In the genomic region with DNA sequence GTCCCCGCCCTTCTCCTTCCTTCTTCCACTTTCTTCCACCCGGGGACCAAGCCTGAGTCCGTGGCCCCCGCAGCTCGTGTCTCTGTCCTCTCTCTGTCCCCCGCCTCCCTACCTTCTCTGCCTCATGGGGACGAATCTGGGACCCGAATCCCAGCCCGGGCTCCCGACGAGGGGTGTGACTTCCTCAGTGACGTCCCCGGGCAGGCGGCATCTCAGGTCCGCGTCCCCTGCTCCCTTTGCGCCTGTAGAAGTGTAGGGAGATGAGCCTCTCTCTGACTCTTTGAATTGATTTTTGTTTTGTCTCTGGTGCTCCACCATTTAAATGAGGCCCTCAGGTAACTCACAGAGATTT, we compare ENCODE assay signal across 11 mouse cellular contexts. TPM values are rescaled to one million over a fixed set of nuclear protein-coding genes. Genes with fewer than 3 reads are reported as not detected.
DNase-seq lines count a peak whose midpoint lies in the region; ATAC-seq and TF ChIP-seq lines count a peak whose summit lies in the region.
"Not testable (repeated sequence)": the region's sequence is repeated elsewhere in the genome, so short reads cannot be mapped to it uniquely, and the experiment has no call there.
"Had no signal": no experiment of that assay in that cellular context is flagged by ENCODE, and none has a peak within 500 bp of the region (broad histone marks: within the 10 kb centered on the region; RNA-seq: fewer than 3 reads in every experiment).

No protein-coding gene starts in this region.

- not testable (repeated sequence) for H3K36me3 ChIP-seq in embryonic facial prominence, embryonic 11.5 days (replicated peaks; ENCODE audit: control insufficient read depth, insufficient read depth, low read depth, low read length); hindbrain, postnatal 0 days (ENCODE audit: insufficient read depth, low read length); limb, embryonic 13.5 days; midbrain, embryonic 12.5 days

- H3K27ac ChIP-seq in embryonic facial prominence, embryonic 11.5 days (replicated peaks; ENCODE audit: low read depth, low read length); hindbrain, postnatal 0 days; limb, embryonic 13.5 days; midbrain, embryonic 12.5 days (replicated peaks): not testable (repeated sequence)

- peak; percentile 27 for DNase-seq in NIH3T3 (ENCODE audit: low read depth)
- not testable (repeated sequence) for DNase-seq in embryonic facial prominence, embryonic 11.5 days (ENCODE audit: low spot score); hindbrain, postnatal 0 days (ENCODE audit: low spot score)
- peak; percentile 7 for DNase-seq in gastrocnemius, postnatal 14 days
- DNase-seq in retina, postnatal 1 day = peak; percentile 8
- peak; percentile 12 for DNase-seq in thymus, postnatal 25 days

- peak; percentile 74; the same call in 1 of the 2 replicates for ATAC-seq in embryonic facial prominence, embryonic 11.5 days (replicated peaks; ENCODE audit: insufficient number of reproducible peaks, low FRiP score, low TSS enrichment, low read depth)
- 0 out of 2 replicates have a peak, but pooled peaks have one; percentile 53 for ATAC-seq in hindbrain, postnatal 0 days
- ATAC-seq in limb, embryonic 13.5 days (ENCODE audit: low FRiP score, low read depth) = 0 out of 2 replicates have a peak, but pooled peaks have one; percentile 64
- peak; percentile 62 for ATAC-seq in midbrain, embryonic 12.5 days (ENCODE audit: low FRiP score, low read depth)

- not testable (repeated sequence) for H3K4me2 ChIP-seq in embryonic facial prominence, embryonic 11.5 days (ENCODE audit: low read depth, low read length); hindbrain, postnatal 0 days (ENCODE audit: low read depth, low read length); limb, embryonic 13.5 days (replicated peaks); midbrain, embryonic 12.5 days (replicated peaks)

- not testable (repeated sequence) for H3K9me3 ChIP-seq in embryonic facial prominence, embryonic 11.5 days (replicated peaks; ENCODE audit: control insufficient read depth, low read length); hindbrain, postnatal 0 days (ENCODE audit: low read length); limb, embryonic 13.5 days; midbrain, embryonic 12.5 days

- intact Hi-C loops in gastrocnemius, postnatal 14 days (cut with DNase I; ENCODE audit: low total_unique reads) = not testable (repeated sequence)

- WGBS in embryonic facial prominence, embryonic 11.5 days = 71% methylated on average over 13 of the region's 17 CpGs
- 51% methylated on average over 10 of the region's 17 CpGs for WGBS in hindbrain, postnatal 0 days
- WGBS in limb, embryonic 13.5 days = 78% methylated on average over 16 of the region's 17 CpGs
- WGBS in midbrain, embryonic 12.5 days = 81% methylated on average over 17 of the region's 17 CpGs

- H3K4me1 ChIP-seq in embryonic facial prominence, embryonic 11.5 days (ENCODE audit: control insufficient read depth, insufficient read depth, low read length); hindbrain, postnatal 0 days (ENCODE audit: insufficient read depth, low read length); limb, embryonic 13.5 days; midbrain, embryonic 12.5 days: not testable (repeated sequence)

- not testable (repeated sequence) for TF ChIP-seq CTCF in hindbrain, postnatal 0 days (IDR thresholded peaks at IDR 0.05; ENCODE audit: low read depth)

- H3K4me3 ChIP-seq in embryonic facial prominence, embryonic 11.5 days (ENCODE audit: low read depth, low read length); hindbrain, postnatal 0 days (ENCODE audit: low read length); limb, embryonic 13.5 days; midbrain, embryonic 12.5 days: not testable (repeated sequence)

- not testable (repeated sequence) for H3K9ac ChIP-seq in embryonic facial prominence, embryonic 11.5 days (replicated peaks; ENCODE audit: low read length); hindbrain, postnatal 0 days (replicated peaks; ENCODE audit: low read length); limb, embryonic 13.5 days; midbrain, embryonic 12.5 days (replicated peaks)

- H3K27me3 ChIP-seq in embryonic facial prominence, embryonic 11.5 days (ENCODE audit: control insufficient read depth, insufficient read depth, low read length); hindbrain, postnatal 0 days (ENCODE audit: insufficient read depth, low read length); limb, embryonic 13.5 days; midbrain, embryonic 12.5 days: not testable (repeated sequence)

RNA-seq across cellular contexts. Expression of a gene that starts 25.7 kb away (rescaled TPM):
- polyA plus RNA-seq in embryonic facial prominence, embryonic 11.5 days (2014; fragmentation: Nextera tagmentation; extraction: Ambion mirVana) = not detected in 2 replicates
- total RNA-seq in gastrocnemius, postnatal 14 days (2021) = not detected
- not detected in 2 replicates for total RNA-seq in hindbrain, postnatal 0 days (2014; rRNA removed)
- not detected in 2 replicates for polyA plus RNA-seq in hindbrain, postnatal 0 days (2015; fragmentation: Nextera tagmentation; extraction: Ambion mirVana)
- not detected in 2 replicates for polyA plus RNA-seq in limb, embryonic 13.5 days (2015; fragmentation: Nextera tagmentation; extraction: Ambion mirVana)
- not detected in 2 replicates for polyA plus RNA-seq in midbrain, embryonic 12.5 days (2016; fragmentation: Nextera tagmentation; extraction: Ambion mirVana)
- total RNA-seq: heart, postnatal 14 days; layer of hippocampus, adult 18-20 months; left cerebral cortex, postnatal 36 days had no signal

RNA-seq across cellular contexts. Expression of a gene that starts 55.7 kb away (rescaled TPM):
- polyA plus RNA-seq in embryonic facial prominence, embryonic 11.5 days (2014; fragmentation: Nextera tagmentation; extraction: Ambion mirVana) = not detected in 2 replicates
- total RNA-seq in gastrocnemius, postnatal 14 days (2021) = not detected
- not detected in 2 replicates for total RNA-seq in hindbrain, postnatal 0 days (2014; rRNA removed)
- polyA plus RNA-seq in hindbrain, postnatal 0 days (2015; fragmentation: Nextera tagmentation; extraction: Ambion mirVana) = not detected in 2 replicates
- not detected in 2 replicates for polyA plus RNA-seq in limb, embryonic 13.5 days (2015; fragmentation: Nextera tagmentation; extraction: Ambion mirVana)
- not detected in 2 replicates for polyA plus RNA-seq in midbrain, embryonic 12.5 days (2016; fragmentation: Nextera tagmentation; extraction: Ambion mirVana)
- total RNA-seq: heart, postnatal 14 days; layer of hippocampus, adult 18-20 months; left cerebral cortex, postnatal 36 days had no signal
